Mouse (Mus musculus) kidney, postnatal 10 days (tissue): ENCODE measurements around the gene Osbpl11.
"Not testable (repeated sequence)": the region's sequence is repeated elsewhere in the genome, so short reads cannot be mapped to it uniquely, and the experiment has no call there.

Source experiments
- DNase-seq: peaks from one replicate; pipeline ENCODE4 v3.0.0; 2021; ENCODE audit warnings: mixed read lengths

Gene Osbpl11

DNA sequence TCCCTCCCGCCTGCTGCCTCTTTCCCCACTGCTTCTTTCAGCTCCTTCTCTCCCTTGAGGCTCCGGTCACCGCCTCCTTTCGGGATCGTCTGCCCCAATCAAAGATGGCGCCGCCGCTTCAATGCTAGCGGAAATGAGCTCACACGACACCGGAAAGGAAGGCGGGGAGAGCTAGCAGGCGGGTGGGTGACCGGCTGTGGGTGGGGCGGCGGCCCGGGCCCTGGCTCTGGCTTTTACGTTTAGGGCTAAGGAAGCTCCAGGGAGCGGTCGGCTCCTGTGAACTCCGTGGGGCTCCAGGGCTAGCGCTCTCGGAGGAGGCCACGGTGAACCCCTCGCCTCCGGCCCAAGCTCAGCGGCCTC lies at the start of gene Osbpl11:
Gene Osbpl11 (plus strand): TSS at position 171 of the 360 bp plus-strand sequence.
- DNase-seq: peak; percentile 98

GRCm38 (mm10) chr16:33135167-33135566 lies 49.7 kb upstream of the Osbpl11 start:
- DNase-seq: no peak

GRCm38 (mm10) chr16:33139061-33139460 lies 45.8 kb upstream of the Osbpl11 start:
- DNase-seq: not testable (repeated sequence)

DNA sequence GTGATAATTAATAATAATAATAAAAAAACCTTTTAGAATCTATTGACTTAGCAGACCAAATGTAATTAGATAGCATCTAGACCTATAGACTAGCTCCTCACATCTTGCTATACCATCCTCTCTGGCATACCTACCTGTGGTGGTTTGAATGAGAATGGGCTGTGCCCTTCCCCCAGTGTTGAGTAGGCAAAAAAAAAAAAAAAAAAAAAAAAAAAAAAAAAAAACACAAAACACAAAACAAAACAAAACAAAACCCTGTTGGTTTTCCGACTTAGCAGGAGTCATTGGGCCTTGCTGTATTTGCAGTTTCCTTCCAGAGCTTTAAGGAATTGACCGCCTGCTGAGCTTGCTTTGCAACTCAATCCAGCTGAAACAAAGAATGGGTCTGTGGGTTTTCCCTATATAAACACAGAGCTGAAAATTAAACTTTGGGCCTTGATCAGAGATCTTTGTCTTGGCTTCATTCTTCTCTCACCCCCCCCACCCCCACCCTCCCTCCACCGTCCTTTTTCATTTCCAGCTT lies 43.1 kb upstream of the Osbpl11 start:
- no peak for DNase-seq

GRCm38 (mm10) chr16:33143452-33143851 lies 41.4 kb upstream of the Osbpl11 start:
- DNase-seq: no peak

DNA sequence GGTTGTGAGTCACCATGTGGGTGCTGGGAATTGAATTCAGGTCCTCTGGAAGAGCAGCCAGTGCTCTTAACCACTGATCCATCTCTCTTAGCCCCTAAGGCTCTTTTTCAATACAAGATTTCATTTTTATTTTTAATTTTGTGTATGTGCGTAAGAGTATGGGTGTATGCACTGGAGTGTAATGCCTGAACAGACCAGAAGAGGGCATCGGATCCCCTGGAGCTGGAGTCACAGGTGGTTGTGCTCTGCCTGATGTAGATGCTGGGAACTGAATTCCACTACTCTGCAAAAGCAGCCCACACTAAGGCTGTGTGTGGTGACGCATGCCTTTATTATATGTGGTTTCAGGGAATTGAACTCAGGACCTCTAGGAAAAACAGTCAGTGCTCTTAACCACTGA lies 38.7 kb upstream of the Osbpl11 start:
- no peak for DNase-seq

DNA sequence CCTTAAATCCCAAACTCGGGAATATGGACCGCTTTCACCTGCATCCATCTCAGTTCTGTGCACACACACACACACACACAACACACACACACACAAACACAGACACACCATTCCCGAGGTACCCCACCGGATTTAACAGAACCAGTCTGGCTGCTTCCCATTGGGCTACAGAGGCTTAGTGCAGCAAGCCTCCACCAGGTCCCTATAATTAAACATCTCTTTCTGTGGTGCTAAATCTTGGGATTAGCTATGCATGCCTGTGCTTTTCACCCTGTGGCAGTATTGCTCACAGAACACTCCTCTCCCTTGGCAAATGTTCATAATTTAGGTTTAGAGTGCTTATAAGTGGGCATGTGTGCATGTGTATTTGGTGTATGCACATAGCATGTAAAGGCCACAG lies 36.7 kb upstream of the Osbpl11 start:
- DNase-seq: no peak

- not testable (repeated sequence) for DNase-seq
Observed at GRCm38 (mm10) chr16:33150875-33151274, 34.0 kb upstream of the Osbpl11 start.

GRCm38 (mm10) chr16:33151558-33151957 lies 33.3 kb upstream of the Osbpl11 start:
- DNase-seq: no peak

DNA sequence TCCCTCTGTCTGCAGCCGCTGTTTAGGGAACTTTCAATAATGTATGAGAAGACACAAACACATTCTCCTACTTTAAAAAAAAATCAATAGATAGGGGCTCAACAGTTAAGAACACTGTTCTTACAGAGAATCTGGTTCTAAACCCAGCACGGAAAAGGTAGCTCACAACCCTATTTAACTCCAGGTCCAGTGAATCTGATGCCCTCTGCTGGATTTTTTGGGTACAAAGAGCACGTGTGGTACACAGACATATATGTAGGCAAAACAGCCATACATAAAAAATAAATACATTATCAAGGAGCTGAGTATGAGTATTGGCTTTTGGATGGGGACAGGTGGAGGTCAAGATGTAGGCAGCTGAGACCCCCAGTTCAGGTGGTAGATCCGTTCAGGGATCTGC lies 29.9 kb upstream of the Osbpl11 start:
- peak; percentile 59 for DNase-seq

- DNase-seq: no peak
Observed at GRCm38 (mm10) chr16:33158006-33158405, 26.9 kb upstream of the Osbpl11 start.

GRCm38 (mm10) chr16:33158590-33159071 lies 26.2 kb upstream of the Osbpl11 start:
- no peak for DNase-seq

- DNase-seq: no peak
Observed at GRCm38 (mm10) chr16:33159363-33159762, 25.5 kb upstream of the Osbpl11 start.

- no peak for DNase-seq
Observed at GRCm38 (mm10) chr16:33163330-33164090, 21.4 kb upstream of the Osbpl11 start.

DNA sequence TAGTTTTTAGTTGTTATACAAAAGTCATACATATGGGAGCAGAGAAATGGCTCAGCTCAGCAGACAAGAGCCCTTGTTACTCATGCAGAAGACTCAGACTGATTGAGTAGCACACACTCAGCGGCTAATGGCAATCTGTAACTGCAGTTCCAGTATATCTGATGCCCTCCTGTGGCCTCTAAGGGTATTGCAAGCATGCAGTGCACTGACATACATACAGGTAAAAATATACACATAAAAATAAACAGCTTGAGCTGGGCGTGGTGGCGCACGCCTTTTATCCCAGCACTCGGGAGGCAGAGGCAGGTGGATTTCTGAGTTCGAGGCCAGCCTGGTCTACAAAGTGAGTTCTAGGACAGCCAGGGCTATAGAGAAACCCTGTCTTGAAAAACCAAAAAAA lies 18.6 kb upstream of the Osbpl11 start:
- peak; percentile 50 for DNase-seq

DNA sequence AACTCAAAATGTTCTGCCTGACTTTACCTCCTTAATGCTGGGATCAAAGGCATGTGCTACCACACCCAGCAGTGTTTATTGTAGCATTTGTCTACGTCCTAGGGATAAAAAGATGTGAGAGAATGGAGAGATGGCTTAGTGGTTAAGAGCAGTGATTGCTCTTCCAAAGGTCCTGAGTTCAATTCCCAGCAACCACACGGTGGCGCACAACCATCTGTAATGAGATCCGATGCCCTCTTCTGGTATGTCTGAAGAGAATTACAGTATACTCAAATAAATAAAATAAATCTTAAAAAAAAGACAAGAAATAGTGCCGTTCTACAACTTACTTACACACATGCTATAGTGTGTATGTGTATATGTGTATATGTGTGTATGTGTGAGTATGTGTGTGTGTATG lies 17.3 kb upstream of the Osbpl11 start:
- no peak for DNase-seq

- DNase-seq: no peak
Observed at GRCm38 (mm10) chr16:33169471-33170034, 15.3 kb upstream of the Osbpl11 start.

GRCm38 (mm10) chr16:33170716-33171587 lies 13.9 kb upstream of the Osbpl11 start:
- DNase-seq: peak; percentile 45

GRCm38 (mm10) chr16:33171800-33172199 lies 13.1 kb upstream of the Osbpl11 start:
- no peak for DNase-seq

GRCm38 (mm10) chr16:33173151-33173550 lies 11.7 kb upstream of the Osbpl11 start:
- no peak for DNase-seq

- no peak for DNase-seq
Observed at GRCm38 (mm10) chr16:33174695-33175094, 10.2 kb upstream of the Osbpl11 start.

DNA sequence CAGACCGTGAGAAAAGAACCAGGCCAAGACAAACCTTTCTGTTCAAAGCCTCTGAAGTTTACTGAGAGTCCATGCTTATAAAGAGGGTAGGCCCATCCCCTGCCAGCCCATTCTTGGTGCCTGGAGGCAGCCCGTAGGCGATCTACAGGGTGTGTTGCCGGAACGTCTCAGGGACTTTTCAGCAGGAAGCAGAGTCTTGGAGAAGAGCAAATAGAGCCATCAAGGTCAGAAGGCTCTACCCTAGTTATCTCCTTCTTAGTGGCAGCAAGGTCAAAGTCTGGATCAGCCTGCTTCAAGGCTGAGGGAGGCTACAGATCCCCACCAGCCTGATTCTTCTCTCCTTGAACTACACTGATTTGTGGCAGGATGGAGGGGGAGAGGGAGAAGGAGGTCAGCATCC lies 8.0 kb upstream of the Osbpl11 start:
- not testable (repeated sequence) for DNase-seq

DNA sequence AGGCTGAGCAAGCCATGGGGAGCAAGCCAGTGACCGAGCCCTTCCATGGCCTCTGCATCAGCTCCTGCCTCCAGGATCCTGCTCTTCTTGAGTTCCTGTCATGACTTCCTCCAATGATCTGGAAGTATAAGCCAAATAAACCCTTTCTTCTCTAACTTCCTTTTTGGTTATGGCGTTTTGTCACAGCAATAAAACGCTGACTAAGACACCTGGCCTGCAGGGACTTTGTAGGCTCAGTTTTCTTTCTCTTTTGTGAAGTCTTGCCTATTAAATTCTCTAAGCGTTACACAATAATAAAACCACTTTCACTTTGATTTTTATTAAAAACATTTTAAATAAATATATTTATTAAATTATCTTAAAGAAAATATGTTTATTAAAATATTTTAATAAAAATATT lies 7.1 kb upstream of the Osbpl11 start:
- DNase-seq: no peak
